Mouse (Mus musculus): ENCODE measurements around the gene Ppp1r1a.

The Ppp1r1a gene

DNA sequence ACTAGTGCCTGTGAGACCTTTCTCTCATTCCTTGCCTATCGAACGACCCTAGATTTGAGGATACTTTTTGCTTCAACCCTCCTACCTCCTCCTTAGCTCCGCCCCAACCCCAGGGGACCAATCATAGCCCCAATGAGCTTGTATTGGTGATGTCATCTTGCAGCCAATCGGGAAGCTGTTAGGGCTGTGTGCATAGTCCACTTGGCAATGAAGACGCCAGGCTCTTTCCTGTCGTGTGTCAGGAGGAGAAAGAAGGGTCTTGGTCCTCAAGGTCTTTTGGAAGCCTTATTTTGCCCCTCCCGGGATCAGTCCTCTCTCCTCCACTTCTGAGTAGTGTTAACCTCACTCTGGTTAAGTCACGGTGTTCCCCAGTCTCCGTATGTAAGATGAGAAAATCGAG is 23.7 kb downstream of the Ppp1r1a start:
- peak; percentile 93 for DNase-seq

DNA sequence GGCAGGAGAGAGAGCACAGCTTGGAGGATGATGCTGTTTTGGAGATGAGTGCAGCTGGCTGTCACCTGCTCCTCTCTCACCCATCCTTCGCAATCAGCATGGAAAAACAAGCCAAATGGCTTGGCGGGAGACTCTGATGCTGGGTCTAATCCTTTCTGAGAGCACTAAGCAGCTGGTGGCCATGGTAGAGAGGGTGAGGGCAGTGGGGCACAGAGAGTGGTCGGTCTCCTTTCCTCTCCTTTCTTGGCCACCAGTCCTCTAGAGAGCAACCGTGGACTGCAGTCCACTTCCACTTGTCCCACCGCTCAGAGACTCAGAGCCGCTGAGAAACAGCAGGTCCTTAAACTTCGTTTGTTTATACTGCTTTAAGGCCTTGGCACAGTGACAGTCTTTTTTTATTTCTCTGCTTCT is 24.2 kb downstream of the Ppp1r1a start:
- DNase-seq = no peak

GRCm38 (mm10) chr15:103511652-103512051 is 26.2 kb downstream of the Ppp1r1a start:
- DNase-seq = no peak

DNA sequence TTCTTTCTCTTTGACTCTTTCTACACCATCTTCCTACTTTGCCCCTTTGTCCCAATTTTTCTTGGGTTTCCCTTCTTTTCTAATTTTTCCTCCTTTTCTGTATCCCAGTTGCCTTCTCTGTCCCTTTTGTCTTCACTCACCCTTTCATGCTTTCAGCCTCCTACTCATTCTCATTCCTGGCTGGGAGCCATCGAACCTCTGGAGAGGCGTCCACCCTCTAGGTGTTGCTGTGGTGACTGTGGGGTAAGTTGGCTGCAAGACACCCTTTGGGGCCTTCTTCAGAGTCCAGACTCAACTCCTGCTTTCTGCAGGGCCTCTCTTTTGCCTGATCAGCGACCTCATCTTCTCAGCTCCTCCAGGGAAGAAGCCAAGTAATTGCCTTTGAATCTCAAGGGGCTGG is 28.5 kb downstream of the Ppp1r1a start:
- DNase-seq = no peak

DNA sequence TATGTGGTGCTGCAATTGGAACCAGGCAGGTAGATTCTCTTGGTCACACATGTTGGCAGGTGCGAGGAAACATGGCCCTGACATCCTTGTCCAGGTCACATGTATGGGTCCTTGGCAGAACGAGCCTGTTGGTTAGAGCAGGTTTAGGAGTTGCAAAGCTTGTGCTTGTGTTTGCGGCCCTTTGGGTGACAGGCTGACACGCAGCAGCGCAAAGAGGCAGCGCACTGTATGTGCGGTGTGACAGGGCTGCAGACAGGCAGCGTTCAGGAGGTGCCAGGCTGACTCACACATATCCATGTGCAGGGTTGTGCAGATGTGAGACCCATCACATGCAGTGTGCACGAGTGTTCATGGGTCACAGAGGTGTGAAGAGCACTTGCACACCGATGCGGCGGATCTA is 34.1 kb downstream of the Ppp1r1a start:
- DNase-seq = peak; percentile 20

- DNase-seq = no peak
These were observed 34.6 kb downstream of the Ppp1r1a start for GRCm38 (mm10) chr15:103503251-103503600.

- DNase-seq = peak; percentile 79
These were observed 35.2 kb downstream of the Ppp1r1a start, which contains the start of gene Pde1b for GRCm38 (mm10) chr15:103502435-103503250. Pde1b (plus strand) TSS chr15:103503034.

DNA sequence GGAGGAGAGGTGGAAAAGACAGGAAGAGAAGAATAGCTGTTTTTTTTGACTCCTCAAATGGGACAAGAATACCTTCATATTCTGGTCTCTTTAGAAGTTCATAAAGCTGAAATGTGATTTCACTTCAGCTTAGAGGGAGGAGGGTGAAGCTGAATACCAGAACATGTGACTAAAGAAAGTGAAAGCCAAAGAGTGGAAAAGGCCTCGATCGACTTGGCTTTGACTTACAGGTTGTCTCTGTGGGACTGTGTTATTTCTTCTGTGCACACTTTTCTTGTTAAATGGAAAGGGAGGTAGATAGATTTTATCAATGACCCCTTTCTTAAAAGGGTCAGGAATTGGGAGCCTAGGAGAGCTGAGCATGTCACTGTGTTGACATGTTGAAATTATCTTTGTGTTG is 36.6 kb downstream of the Ppp1r1a start:
- no peak for DNase-seq

GRCm38 (mm10) chr15:103500723-103501122 is 37.1 kb downstream of the Ppp1r1a start:
- no peak for DNase-seq

GRCm38 (mm10) chr15:103498157-103498556 is 39.6 kb downstream of the Ppp1r1a start:
- DNase-seq = peak; percentile 55

- no peak for DNase-seq
These were observed 41.3 kb downstream of the Ppp1r1a start for GRCm38 (mm10) chr15:103496204-103497140.

DNA sequence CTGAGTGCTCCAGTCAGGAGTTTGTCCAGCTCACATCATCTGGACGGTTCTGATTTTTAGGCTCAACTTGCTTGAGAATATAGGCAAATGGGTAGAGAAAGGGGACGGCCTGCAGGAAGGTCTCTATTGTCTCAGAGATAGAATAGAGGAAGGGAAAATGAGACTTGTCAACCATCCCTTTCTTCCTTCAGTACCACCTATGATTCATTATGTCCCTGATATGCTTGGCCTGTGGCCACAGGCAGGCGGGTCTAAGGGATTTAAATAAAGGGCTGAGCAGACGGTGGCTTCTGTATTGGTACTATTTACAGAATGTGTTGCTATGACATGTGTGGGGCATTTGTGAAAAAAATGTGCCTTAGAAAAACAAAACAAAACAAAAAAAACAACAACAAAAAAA is 49.5 kb downstream of the Ppp1r1a start:
- no peak for DNase-seq

GRCm38 (mm10) chr15:103486658-103487057 is 51.1 kb downstream of the Ppp1r1a start:
- DNase-seq = no peak

GRCm38 (mm10) chr15:103485106-103485505 is 52.7 kb downstream of the Ppp1r1a start:
- DNase-seq = no peak

DNA sequence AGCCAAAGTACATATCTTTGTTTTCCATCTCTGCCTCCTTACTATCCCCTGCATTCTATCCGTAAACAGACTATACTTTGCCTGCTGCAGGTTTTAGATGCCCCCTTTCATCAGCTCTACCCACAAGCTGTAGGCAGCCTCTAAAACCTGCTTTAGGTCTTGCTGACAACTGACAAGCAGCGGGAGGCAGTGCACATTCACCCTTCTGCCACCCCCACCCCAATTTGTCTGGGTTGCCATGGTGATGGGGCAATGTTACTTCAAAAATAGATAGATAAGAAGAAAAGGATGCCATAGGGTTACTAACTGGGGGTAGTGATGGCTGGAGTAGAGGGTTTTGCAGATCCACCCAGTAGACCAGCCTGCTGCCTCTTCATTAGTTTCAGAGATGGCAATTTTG is 53.3 kb downstream of the Ppp1r1a start:
- no peak for DNase-seq

DNA sequence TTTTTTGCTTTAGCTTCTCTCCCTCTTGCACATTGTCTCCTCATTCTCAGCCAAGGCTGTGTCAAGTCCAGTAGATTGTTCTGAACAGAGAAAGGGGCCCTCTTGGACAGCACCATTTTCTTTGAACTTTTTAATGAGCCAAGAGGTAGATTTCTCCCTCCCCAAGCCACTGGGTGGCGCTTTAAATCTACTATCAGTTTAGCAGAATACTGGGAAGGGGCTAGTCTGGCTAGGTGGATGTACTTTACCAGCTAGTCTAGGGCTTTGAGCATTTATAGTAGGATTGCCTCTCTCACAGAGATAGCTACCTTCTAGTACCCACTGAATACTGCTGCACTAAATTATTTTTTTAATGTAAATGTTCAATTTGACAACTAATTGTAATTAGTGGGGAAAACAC is 55.3 kb downstream of the Ppp1r1a start:
- peak; percentile 86 for DNase-seq
